Mouse (Mus musculus) embryonic fibroblast, embryonic 13.5 days (primary cell): ENCODE data around the gene Lgals3bp.

Source experiments
- CTCF ChIP-seq: IDR thresholded peaks from 2 replicates; pipeline ENCODE4 v1.5.1; 2011; ENCODE audit warnings: mild to moderate bottlenecking, control low read depth, low read length, moderate library complexity, borderline replicate concordance; ENCODE audit not compliant: insufficient read depth
- POLR2A ChIP-seq: IDR thresholded peaks from 2 replicates; pipeline ENCODE4 v1.6.1; 2011; ENCODE audit warnings: low read depth, mild to moderate bottlenecking, control low read depth, low read length, moderate library complexity

DNA sequence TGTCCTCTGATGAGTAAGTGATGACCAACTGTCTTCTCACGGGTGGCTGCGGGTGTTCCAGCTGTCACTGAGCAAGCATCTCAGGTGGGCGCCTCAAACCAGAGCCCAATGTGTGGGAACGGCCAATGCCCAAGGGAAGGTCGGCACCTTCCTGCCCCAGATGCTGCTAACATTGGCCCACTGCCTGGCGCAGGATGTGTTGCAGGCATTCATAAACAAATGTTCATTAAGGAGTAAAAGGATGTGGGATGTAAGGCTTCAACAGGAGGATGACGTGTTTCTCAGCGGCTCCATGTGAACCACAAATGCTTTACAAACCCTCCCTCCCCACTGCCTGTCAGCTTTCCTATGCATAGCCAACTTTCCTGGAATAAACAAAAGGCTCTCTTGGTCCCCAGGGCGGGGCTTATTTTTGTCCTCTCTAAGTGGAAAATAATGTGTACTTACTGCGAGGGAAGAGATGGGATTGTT is 31.5 kb upstream of the Lgals3bp start:
- TF ChIP-seq CTCF = no peak
- TF ChIP-seq POLR2A = no peak
